Mouse (Mus musculus) skeletal muscle tissue, adult 2 months (tissue): Measurements from ENCODE around the gene Nelfa.
"Not testable (repeated sequence)": the region's sequence is repeated elsewhere in the genome, so short reads cannot be mapped to it uniquely, and the experiment has no call there.

ENCODE experiments used
- DNase-seq: peaks from one replicate; pipeline ENCODE4 v3.0.0-alpha.2; 2012; ENCODE audit warnings: low read depth, low spot score

The Nelfa gene

DNA sequence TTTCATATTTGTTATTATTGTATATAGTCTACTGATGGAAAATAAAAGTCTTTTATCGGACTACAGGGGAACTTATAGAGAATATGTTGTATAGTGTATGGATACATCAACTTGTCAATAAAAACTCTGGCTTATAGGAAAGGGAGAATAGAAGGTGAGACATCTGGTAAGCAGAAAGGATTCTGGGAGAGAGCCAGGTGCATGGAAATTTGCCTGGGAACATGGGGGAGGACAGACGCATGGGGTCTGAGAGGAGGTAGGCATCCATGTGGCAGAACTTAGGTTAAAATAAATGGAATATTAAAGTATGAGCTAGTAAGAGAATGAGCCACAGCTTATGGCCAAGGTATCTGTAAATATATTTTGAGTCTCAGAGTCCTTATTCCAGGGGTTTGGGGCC, 16.2 kb downstream of the Nelfa start:
- DNase-seq = no peak

DNA sequence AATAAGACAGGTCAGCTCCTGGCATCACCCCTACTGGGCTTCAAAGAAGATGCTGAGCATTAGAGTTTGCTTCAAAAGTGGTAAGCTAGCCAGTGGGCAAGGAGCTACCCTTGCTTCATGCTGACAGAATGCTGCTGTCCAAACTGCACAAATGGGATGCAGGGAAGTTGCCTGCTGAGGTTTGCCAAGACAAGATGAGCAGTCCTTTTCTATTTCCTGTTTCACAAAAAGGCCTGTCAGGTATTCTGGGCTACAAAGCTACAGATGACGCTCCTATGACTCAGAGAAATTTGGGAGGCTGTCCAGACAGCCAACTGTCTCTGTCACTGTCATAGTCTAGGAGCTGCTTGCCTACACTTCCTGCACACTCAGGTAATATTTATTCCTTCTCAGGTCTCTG, 16.7 kb downstream of the Nelfa start:
- DNase-seq = no peak

DNA sequence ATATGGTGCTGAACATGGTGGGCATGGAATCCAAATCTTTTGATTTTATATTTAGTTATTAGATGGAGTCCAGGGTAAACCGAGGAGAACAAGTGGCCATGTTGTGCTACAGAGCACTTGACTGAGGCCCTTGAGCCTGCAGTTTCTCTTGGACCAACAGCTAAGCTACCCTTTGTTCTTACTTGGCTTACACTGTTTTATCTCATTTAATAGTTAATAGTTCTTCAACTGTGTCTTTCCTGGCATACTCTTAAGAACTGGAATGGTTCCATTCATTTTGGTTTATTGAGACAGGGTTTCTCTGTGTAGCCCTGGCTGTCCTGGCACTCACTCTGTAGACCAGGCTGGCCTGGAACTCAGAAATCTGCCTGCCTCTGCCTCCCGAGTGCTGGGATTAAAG, 19.6 kb downstream of the Nelfa start:
- not testable (repeated sequence) for DNase-seq

DNA sequence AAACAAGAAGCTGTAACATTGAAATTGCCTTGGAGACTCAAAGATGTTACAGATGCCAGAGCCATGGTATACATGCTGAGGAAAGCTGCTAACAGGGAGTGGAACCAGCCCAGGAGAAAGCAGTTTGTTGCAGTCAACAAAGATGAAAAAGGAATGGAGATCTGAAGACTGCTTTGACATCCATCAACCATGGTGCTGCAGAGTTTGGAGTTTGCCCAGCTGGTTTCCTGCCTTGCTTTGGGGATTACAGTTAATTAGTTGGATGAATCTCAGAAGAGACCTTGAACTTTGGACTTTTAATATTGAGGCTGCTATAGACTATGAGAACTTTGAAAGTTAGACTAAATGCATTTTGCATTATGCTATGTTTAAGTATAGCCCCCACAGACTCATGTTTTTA, 21.2 kb downstream of the Nelfa start:
- DNase-seq = not testable (repeated sequence)

DNA sequence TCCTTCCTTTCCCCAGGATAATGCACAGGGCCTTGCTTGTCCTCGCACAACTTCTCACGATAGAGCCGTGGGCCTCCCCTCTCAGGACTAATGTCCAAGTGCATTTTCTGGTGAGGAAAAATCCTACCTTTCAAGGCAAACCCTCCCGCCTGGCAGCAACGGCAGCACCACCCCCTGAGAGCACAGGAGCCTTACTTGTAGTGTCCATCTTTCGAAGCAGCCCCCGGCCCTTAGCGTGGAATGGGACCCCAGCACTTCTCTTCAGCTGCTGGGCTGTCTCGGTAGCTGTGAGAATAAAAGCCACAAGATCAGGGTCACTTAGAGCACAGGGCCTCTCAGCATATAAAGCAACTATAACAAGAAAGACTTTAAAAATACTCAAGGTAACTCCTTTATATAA, 33.0 kb downstream of the Nelfa start:
- no peak for DNase-seq

DNA sequence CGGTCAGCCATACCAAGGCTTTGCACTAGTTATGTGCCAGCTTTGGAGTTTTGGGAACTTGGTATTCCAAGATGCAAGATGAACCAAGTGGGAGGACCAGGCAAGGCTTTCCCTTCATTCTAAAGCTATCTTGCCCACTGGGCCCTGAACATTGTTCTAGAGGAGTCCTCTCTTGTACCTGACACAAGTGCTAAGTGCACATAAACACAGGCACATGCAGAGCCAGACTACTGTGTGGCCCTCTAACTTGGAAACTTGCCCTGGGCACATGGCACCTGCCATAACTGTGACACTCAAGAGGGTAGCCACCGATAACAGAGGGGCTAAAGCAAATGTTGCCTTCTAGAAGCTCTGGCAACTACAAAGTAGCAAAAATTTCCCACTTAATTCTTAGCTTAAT, 33.5 kb downstream of the Nelfa start:
- DNase-seq = no peak

DNA sequence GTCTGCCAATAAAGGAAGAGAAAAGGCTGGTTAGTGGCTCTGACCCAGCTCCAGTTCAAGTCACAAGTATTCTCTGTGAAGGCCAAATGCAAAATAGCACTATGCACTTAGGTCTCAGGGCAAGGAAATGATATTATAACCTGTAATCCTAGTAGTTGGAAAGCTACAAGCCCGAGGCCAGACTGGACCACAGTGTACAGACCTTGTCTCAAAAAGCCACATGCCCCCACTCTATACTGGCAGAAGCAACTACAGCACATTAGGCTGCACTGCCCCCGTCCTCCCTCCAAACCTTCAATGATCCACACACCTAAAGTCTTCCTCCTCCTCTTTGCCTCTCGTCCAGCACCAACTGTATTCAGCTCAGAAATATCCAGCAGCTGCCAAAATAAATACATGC, 34.9 kb downstream of the Nelfa start:
- no peak for DNase-seq

DNA sequence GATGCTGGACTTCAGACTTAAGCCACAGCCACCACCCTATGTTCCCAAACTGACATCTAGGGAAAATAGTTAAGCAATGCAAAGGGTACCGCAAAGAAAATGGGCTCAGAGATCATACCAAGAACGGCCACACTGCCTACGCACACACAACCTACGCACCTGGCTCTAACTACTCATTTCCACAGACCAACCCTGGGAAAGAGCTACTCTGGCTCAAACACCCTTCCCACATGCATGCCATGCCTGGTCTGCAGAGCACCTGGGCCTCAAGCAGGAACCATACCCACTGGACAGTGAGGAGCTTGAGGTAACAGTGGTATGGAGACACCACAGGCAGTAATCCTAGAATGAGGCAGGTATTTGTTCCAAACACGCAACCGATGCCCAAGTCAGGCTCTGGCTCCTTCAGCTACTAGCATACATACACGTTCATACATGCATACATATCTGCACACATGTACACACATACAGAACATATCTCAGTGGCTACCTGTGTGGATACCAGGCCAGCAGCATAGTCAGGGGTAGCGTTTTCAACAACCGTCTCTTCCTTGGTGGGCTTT, 35.4 kb downstream of the Nelfa start:
- DNase-seq = no peak

DNA sequence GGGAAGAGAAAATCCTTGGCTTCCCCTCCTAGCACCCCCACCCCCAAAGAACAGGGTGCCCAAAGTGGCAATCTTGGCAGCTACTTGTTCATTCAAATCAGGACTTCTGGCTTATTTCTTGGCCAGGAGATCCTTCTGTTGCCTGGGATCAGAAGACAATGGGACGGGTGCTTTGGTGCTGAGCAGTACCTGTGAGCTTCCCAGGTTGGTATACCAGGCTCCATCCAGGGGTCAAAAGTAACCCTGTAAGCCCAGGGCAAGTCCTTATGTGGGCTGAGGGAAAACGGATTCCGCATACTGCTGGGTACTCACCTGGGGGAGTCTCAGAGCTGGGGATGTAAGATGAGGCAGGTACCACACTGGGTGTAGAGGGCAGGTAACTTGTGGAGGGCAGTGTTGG, 36.1 kb downstream of the Nelfa start:
- no peak for DNase-seq

DNA sequence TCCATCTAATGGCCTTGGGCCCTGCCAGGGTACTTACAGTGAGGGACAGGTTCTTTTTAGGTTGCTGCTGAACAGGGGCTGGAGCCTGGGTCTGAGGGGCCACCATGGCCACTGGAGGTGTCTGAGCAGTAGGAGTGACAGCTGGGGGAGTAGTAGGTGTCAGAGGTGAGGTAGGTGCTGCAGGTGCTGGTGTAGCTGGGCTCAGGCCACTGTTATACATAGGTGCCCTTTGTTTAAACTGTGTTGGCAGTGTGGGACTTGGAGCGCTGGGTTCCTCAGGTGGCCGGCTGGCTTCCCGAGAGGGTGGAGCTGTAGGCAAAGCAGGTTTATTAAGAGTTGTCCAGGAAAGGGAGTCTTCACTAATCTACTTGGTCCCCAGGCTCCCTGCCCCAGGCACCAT, 37.0 kb downstream of the Nelfa start:
- no peak for DNase-seq

DNA sequence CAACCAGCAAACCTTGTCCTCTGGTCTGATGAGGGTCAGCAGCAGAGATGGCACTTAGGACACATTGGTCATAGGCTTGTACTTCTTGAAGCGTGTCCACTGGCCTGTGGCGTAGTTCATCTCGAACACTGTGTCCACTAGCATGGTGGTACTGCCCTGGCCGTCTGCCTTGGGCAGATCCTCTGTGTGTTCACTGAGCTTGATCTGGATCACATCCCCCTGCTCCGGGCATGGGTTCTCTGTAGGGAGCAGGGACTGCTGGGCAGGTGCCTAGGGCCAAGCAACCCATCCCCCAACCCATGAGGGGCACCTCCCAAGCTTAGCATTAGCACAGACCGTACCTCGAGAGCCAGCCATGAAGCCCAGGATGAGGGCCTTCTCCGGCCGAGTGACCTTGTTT, 37.5 kb downstream of the Nelfa start:
- no peak for DNase-seq

DNA sequence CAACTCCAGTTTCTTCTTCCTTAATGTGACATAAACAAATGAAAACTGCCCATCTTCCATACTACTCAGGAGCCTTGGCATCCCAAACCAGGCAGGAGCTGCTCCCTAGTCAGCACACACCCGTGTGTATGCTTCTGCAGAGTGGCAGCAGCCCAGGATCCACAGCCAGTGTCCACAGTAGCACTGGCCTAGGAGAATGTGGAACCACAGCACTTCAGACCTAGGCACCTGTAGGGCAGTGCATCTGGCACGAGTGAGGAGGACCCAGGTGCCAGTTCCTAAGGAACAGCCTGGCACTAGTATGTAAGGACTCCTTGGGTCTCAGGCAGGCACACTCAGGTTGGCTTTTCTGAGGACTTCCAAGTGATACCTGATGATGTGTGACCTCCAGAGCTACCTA, 39.1 kb downstream of the Nelfa start:
- no peak for DNase-seq

DNA sequence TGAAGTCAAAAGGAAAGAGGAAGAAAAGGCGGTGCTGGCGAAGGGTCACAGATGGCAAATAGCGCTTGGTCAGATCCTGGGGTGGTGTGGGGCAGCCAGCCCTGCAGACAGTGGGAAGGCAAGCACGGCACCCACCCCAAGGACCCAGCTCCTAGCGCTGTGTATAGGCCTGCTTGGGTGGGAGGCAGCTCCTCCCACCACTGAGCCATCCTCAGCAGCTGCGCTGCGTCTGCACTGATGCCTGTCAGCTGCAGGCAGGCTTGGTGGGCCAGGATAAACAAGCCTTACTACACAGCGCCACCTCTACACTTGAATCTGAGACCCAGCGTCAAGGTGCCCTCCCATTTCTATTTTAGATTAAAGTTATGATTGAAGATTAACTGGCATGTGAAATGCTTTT, 41.1 kb downstream of the Nelfa start:
- DNase-seq = no peak

DNA sequence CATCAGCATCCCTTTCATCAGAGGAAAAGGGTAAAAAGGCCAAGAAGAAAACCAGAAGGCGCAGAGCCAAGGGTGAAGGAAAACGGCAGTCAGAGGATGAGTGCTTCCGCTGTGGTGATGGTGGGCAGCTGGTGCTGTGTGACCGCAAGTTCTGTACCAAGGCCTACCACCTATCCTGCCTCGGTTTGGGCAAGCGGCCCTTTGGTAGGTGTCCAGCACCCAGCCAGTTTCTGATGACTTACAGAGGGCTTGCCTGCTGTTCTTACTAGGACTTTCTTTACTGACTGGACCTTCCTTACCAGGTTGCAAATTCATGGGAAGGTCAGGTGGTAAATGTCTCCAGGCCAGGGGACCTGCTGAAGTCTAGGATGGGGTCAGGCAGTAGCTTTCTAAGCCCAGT, 42.8 kb downstream of the Nelfa start:
- DNase-seq = no peak

DNA sequence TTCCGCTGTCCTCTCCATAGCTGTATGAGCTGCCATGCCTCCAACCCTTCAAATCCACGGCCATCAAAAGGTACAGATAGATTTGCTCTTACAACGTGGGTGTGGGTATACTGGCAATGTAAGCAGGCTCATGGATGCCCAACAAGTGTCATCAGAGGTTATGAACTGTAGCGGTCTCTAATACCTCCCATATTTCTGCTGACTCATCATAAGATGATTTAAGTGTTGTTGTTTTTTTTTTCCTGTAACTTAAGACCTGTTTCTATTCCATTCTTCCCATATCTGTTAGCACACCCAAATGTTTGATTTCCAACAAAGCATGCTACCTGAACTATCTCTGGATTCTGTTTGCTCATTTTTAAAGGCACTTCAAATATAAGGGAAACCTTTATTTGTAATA, 55.1 kb downstream of the Nelfa start:
- DNase-seq = no peak

DNA sequence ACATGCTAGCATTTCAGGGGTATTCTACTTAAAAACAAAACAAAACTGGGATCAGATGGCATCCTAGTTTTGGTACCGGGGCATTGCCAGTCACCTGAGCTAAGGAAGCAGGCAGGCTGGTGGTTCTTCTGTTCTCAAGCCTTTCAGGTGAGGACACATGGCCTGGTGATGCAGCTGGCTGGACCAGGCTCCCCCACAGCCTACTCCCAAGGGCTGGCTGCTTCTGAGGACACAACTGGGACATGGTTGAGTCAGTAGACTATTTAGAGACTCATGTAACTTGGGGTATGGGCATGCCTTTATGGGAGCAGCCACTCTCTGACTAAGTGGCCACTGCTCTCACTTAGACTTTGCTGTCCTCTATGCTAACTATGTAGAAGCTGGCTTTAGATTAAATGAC, 60.7 kb downstream of the Nelfa start:
- no peak for DNase-seq

DNA sequence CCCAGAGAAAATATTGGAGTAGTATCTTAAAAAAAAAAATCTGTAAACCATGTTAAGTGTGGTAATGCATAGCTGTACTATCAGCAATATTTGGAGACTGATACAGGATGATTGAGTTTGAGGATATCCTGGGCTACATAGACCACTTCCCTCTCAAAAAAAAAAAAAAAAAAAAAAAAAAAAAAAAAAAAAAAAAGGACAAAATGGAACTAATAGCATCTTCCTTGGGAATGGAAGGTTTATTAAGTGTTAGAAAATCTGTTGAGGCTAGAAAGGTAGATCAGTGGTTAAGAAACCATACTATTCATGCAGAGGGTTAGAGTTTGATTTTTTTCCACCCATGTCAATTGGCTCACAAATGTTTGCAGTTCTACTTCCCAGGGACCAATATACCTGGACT, 78.5 kb downstream of the Nelfa start:
- no peak for DNase-seq

DNA sequence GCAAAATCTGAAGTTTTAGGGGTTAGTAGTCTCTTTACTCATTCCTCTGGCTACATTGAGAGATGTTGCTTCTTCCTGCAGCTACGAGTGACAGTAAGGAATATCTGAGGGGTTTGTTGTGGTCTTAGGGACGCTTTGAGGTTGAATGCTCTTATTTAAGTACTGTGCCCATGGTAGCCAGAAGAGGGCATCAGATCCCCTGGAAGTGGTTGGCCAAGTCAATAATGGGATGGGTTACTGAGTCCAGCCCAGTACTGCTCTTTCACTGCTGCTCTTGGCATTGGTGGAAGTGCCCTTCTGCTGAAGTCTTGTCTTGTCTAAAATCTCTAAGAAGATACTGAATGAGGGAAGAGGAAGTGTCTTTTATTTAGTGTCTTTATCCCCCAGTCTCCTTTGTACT, 82.2 kb downstream of the Nelfa start:
- no peak for DNase-seq

DNA sequence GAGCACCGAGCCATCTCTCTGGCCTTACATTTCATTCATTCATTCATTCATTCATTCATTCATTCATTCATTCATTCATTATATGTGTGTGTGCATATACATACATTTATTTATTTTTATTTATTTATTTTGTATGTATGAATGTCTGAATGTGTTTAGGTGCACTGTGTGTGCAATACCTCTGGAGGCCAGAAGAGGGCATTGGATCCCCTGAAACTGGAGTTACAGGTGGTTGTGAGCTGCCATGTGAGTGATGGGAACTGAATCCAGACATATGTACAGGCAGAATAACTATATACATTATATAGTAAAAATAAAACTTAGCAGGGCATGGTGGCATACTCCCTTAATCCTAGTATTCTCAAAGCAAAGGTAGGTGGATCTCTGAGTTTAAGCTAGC, 83.1 kb downstream of the Nelfa start:
- DNase-seq = no peak

DNA sequence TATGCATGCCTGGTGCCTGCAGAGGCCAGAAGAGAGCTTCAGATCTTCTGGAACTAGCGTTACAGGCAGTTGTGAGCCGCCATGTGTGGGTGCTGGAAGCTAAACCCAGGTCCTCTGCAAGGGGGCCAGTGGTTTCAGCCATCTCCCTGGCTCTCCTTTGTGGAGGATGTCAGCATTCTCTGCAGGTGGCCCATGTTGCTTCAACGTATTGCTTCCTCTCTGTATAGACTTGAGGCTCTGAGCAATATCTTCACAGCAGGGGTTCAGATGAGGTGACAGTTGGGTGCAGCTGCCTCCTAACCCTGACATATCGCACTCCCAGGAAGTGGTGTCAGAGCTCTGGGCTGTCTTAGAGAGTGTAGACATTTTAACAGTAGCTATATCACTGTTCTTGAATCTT, 84.7 kb downstream of the Nelfa start:
- DNase-seq = no peak
